Mouse (Mus musculus): ENCODE results near the gene Ptgfr.

Ptgfr gene

DNA sequence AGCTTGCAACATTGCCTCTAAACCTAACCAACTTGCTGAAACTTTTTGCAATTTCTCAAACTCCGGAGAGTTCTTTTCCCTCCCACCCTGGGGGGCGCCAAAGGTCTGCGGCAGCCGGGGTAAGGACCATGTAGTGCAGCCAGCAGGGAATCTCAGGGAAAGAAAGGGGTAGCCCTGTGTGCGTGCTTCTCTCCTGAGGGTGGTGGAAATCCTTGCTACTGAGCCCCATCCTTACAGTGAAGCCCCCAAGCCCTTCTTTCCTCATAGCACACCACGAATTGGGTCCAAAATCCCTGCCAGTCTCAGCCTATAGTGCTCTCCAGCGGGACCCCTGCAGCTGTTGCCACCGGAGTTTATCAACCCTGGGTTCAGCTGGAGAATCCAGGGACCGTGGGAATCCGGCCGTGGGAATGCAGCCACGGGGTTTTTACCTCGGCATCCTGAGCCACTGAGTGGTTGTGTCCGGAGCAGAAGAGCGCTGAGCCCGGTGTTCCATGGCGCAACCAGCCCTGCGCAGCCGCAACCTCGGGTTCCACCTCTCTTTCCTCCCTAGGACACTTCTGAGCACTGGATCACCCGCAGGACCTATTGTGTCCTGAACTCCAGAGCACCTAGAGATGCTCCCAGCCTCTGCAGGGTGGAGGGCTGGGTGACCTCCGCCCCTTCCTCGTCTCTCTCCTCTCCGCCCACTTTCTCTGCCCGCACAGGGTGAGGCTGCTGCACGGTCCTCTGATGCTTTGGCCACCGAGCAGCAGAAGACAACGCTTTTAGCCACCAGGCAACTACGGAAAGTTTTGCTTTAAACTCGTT is at the start of gene Ptgfr:
TSS of gene Ptgfr (minus strand) at position 760 of the 810 bp plus-strand sequence.
- DNase-seq (ENCODE audit: low read depth) = no peak

GRCm38 (mm10) chr3:151883881-151884280 is 46.5 kb upstream of the Ptgfr start:
- DNase-seq (ENCODE audit: low read depth) = no peak

DNA sequence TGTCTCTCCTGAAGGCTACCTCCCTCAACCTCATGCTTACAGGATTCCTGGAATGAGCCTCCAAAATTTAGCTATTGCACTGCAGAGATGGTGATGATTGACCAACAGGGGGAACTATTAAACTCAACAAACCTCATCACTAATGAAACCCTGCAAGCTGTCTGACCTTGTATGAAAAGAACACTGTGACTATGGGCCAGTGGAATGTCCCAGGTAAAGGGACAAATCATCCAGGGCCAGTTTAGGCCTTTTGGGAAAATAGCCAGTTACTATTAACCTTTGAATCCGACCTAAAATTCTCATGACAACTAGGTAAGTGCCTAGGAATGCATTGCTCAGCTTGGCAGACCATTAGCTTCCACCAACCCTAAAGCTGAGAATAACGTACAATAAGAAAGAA is 42.6 kb upstream of the Ptgfr start:
- no peak for DNase-seq (ENCODE audit: low read depth)

- DNase-seq (ENCODE audit: low read depth) = no peak
These were observed 31.5 kb upstream of the Ptgfr start for GRCm38 (mm10) chr3:151868970-151869369.

GRCm38 (mm10) chr3:151851344-151851743 is 13.9 kb upstream of the Ptgfr start:
- no peak for DNase-seq (ENCODE audit: low read depth)

DNA sequence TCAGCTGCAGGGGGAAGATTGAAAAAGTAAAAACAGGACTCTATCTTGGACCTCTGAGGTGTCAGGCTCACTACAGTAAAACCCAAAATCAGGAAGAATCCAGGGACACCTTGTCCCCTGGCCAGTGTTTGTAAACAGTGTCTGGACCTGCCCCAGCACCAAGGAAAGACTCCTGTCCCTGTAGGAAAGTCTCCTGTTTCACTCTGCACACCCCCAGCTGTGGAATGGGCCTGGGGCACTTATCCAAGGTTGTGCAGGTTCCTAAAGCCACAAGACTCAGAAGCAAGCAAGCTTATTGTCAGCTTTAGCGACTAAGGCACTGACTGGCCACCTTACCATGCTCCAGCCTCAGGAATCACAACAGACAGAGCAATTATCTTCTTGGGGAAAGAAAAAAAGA is 13.2 kb upstream of the Ptgfr start:
- DNase-seq (ENCODE audit: low read depth) = no peak

GRCm38 (mm10) chr3:151846292-151846691 is 8.9 kb upstream of the Ptgfr start:
- no peak for DNase-seq (ENCODE audit: low read depth)

DNA sequence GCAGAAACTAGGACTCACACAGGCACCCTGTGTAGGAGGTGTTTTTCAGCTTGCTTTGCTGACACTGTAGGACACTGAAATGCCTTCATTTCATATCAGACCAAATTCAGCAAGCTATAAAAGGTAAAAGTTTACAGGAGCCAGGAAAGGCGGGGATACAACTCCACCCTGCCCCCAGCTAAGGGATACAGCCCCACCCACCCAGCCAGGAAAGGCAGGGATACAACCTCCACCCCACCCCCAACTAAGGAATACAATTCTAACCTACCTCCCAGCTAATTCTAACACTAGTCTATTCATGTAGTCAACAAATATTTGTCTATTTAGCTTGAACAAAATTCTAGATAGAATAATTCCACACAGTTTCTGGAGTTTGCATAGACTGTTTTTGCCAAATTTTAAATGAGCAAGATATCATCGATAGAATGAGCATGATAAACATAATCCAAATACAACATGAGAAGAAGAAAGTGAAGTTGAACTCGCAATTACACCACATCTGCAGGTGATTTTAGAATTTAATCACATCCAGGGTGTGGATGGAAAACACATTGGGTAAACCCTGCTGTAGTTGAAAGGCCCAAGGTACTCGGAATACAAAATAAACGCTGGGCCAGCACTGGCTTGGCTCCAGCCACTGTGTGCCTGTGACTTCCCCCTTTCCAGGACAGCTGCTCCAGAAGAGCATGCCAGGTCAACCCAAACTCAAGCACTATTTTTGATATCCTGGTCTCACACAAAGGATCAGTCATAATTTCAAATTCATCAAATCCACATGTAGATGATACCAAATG is 7.1 kb upstream of the Ptgfr start:
- no peak for DNase-seq (ENCODE audit: low read depth)

- DNase-seq (ENCODE audit: low read depth) = no peak
These were observed 3.3 kb upstream of the Ptgfr start for GRCm38 (mm10) chr3:151840688-151841087.

DNA sequence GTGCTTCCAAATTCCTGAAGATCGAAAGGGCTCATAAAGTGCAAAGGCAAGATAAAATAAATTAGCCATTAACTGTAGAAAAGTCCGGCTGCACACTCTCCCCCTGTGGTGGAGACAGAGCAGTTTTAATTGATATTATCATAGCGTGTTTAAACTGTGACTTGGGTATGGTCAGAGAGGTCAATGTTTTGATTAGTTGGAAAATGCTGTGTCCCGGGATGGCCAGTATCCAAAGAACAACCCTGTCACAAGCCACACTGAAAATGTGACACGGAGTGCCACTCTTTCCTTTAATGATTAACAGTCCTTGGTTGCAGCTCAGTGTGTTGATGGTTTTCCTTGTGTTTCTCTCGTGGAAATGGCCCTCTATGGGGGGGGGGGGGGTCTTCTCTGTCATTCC is 942 bp upstream of the Ptgfr start:
- DNase-seq (ENCODE audit: low read depth) = no peak

DNA sequence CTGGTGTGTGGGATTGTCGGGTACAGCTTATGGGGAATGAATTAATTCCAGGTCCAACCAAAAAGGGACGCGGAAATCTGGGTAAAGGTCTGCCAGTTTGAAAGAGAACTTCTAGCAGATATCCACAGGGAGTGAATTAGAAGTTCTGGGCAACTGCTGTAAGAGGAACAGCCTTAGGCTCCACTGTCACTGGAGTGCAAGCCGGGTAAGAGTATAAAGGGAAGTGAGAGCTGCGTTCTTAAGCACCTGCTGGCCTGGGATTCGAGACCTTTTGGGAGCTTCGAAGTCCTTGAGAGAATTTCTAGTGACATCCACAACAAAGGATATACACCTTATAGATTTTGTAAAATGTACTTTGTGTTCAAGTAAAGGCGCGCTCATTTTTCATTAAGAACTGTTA is 319 bp upstream of the Ptgfr start:
- no peak for DNase-seq (ENCODE audit: low read depth)

GRCm38 (mm10) chr3:151836451-151836850 is 979 bp downstream of the Ptgfr start:
- no peak for DNase-seq (ENCODE audit: low read depth)

- no peak for DNase-seq (ENCODE audit: low read depth)
These were observed 1.6 kb downstream of the Ptgfr start for GRCm38 (mm10) chr3:151835831-151836230.

DNA sequence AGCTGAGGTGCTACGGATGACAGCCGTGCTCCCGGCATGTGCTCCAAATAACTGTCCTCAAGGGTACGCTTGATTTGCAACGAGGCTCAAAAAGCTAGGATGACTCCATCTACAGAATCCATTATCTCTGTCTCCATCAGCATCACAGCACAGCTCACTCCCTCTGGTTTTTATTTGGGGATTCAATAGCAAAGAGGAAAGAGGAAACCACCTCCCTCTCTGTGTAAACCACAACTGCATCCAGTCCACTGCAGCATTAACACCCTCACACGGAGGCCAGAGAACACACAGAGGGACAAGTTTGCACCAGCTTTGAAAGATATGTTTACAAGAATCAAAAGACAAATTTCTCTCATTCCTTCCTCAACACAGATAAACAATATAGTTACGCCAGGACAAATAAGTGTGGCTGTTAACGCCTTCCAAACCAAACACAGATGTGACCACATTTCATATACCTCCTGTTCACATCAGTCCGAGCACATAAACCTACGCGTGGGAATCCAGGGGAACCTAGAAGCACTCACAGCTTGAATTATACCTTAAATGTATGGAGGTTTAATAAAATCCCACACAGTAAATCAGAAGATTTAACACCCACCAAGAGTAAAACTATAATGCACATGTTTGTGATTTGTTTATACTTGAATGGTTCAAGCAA is 9.3 kb downstream of the Ptgfr start:
- DNase-seq (ENCODE audit: low read depth) = no peak

DNA sequence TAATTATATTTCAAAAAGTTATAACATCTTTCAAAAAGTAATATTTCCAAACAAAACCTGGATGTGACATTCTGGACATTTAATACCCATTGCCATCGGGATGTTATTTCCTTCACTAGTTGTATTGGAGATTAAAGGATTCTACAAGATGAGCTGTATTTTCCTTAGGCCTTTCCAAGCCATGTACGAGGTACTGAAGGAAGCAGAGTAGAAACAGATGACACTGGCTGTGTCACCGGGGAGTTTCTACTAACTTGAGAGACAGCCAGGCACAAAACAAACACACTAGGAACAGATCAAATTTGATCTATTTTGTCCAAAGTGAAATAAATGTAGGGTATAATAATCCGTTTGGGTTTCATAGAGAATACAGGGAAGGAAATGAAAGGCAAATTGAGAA is 17.6 kb downstream of the Ptgfr start:
- DNase-seq (ENCODE audit: low read depth) = no peak

DNA sequence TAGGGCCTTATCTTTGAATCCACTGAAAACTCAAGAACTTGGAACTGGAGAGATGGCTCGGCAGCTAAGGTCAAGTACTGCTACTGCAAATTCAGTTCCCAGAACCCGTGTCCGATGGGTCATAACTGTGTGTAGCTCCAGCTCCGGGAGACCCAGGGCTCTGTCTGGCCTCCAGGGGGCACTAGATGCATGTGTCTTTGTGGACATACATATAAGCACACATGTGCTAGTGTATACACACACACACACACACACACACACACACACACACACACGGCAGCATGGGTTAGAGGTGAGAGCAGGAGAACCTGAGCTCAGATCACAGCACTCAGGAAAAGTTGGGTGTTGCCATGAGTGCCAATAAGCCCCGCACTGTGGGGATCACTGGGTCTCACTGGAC is 19.2 kb downstream of the Ptgfr start:
- DNase-seq (ENCODE audit: low read depth) = no peak

GRCm38 (mm10) chr3:151808613-151809012 is 28.8 kb downstream of the Ptgfr start:
- DNase-seq (ENCODE audit: low read depth) = no peak

DNA sequence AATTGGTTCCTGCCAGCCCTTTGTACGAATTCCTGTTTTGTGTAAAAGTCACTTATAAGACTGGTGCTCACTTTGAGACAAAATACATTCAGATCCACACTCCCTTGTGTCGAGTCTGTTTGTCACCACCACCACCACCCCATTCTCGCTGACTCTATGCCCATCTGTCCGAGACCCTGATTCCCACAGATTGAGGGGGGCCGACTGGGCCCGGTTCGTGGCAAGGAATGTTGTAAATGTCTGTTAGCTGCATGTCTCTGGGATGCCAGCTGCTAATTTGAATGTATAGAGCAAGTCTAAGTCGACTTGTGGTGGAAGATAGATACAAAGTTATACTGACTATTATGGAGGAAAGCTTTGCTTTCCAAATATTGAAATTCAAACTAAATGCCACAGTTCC is 48.8 kb downstream of the Ptgfr start:
- no peak for DNase-seq (ENCODE audit: low read depth)

- no peak for DNase-seq (ENCODE audit: low read depth)
These were observed 62.3 kb downstream of the Ptgfr start for GRCm38 (mm10) chr3:151775089-151775488.

GRCm38 (mm10) chr3:151771074-151771473 is 66.4 kb downstream of the Ptgfr start:
- peak; percentile 27 for DNase-seq (ENCODE audit: low read depth)

DNA sequence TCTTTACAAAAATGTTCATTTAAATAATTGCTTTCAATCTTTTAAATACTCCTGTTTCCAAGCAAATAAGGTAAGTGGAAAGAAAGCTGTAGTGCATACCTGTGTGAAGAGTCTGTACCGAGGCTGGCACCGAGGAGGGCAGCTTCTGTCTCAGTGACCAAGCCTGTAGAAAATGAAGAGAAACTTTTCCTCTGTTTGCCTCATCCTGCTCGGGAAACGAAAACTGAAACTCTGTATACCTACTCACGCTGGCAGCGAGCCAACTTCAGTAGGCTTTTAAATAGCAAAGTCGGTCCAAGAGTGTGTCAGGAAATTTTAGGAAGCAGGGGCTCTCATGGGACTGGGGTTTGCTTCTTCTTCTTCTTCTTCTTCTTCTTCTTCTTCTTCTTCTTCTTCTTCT is 87.7 kb downstream of the Ptgfr start, which contains the start of gene Ifi44:
TSS of gene Ifi44 (minus strand) at position 224 of the 400 bp plus-strand sequence.
- DNase-seq (ENCODE audit: low read depth) = peak; percentile 21

DNA sequence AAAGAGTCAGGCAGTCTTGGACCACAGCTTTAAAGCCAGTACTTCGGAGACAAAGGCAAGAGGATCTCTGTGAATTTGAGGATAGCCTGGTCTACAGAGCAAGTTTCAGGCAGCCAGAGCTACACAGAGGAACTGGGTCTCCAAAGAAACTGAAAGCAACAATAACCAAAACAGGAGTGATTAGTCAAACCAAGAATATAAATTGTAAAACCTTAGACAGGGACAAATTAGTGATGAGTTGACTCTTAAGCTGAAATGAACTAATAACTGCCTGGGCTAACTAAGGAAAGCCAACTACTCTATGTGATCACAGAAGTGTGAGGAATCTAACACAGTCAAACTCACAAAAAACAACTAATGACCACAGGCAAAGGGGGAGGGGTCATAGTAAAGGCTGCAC is 88.9 kb downstream of the Ptgfr start:
- DNase-seq (ENCODE audit: low read depth) = no peak

Measured in naive thymus-derived CD4-positive, alpha-beta T cell, adult 2 months (primary cell).